Comparison of ENCODE assay signal across 9 mouse cellular contexts in genomic region chr5:43868711-43869600, GRCm38 (mm10). TPM values are rescaled to one million over a fixed set of nuclear protein-coding genes. Genes with fewer than 3 reads are reported as not detected.
A peak's percentile ranks its signal among the peaks of the same experiment; 100 is the strongest.
DNase-seq lines count a peak whose midpoint lies in the region; ATAC-seq and TF ChIP-seq lines count a peak whose summit lies in the region.
"Had no signal": no experiment of that assay in that cellular context is flagged by ENCODE, and none has a peak within 500 bp of the region (broad histone marks: within the 10 kb centered on the region; RNA-seq: fewer than 3 reads in every experiment).

No protein-coding gene starts in this region.

- peak; percentile 18 for DNase-seq in layer of hippocampus, adult 11-12 months (ENCODE audit: low spot score)
- no peak for DNase-seq in layer of hippocampus, adult 9-10 months (ENCODE audit: low spot score)
- DNase-seq in cerebellum, adult 9-11 months = peak; percentile 22
- peak; percentile 20 to 36 for DNase-seq in frontal cortex, postnatal 36 days (ENCODE audit: low spot score in 2 of 2)
- no peak for DNase-seq in limb, embryonic 14.5 days (ENCODE audit: low spot score)
- peak; percentile 28 to 70 for DNase-seq in spleen, postnatal 4 days (ENCODE audit: low spot score in 2 of 2)

- no peaks in the 10 kb centered on the region for H3K9me3 ChIP-seq in hindbrain, embryonic 16.5 days (ENCODE audit: control insufficient read depth, low read length)
- no peaks in the 10 kb centered on the region for H3K9me3 ChIP-seq in limb, embryonic 14.5 days (ENCODE audit: control insufficient read depth, low read length)
- no peaks in the 10 kb centered on the region for H3K9me3 ChIP-seq in midbrain, embryonic 13.5 days
- H3K9me3 ChIP-seq: G1E had no signal

- ATAC-seq in hindbrain, embryonic 16.5 days = 0 out of 2 replicates have a peak, but pooled peaks have one; percentile 34
- ATAC-seq in limb, embryonic 14.5 days (ENCODE audit: low FRiP score, low read depth) = peak; percentile 50
- peak; percentile 69 for ATAC-seq in midbrain, embryonic 13.5 days

- H3K4me2 ChIP-seq in hindbrain, embryonic 16.5 days (ENCODE audit: low read length) = peak overlapping the region; percentile 58
- H3K4me2 ChIP-seq in limb, embryonic 14.5 days (replicated peaks; ENCODE audit: low read depth, low read length, severe bottlenecking) = peak overlapping the region; percentile 75
- peak overlapping the region; percentile 63 for H3K4me2 ChIP-seq in midbrain, embryonic 13.5 days (replicated peaks)

- H3K36me3 ChIP-seq in hindbrain, embryonic 16.5 days (ENCODE audit: control insufficient read depth, insufficient read depth, low read length) = no peaks in the 10 kb centered on the region
- H3K36me3 ChIP-seq in limb, embryonic 14.5 days (ENCODE audit: control insufficient read depth, insufficient read depth, low read length) = no peaks in the 10 kb centered on the region
- H3K36me3 ChIP-seq in midbrain, embryonic 13.5 days = no peaks in the 10 kb centered on the region
- H3K36me3 ChIP-seq: G1E had no signal

- peaks cover 4% of the 10 kb centered on the region; the same call in 1 of the 2 replicates for H3K4me1 ChIP-seq in hindbrain, embryonic 16.5 days (ENCODE audit: control insufficient read depth, insufficient read depth, low read depth, low read length)
- H3K4me1 ChIP-seq in limb, embryonic 14.5 days (ENCODE audit: control insufficient read depth, insufficient read depth, low read length) = peaks cover 11% of the 10 kb centered on the region; the same call in 1 of the 2 replicates
- H3K4me1 ChIP-seq in midbrain, embryonic 13.5 days (replicated peaks) = peaks cover 11% of the 10 kb centered on the region

- no peak for TF ChIP-seq POLR2A in limb, embryonic 14.5 days (IDR thresholded peaks at IDR 0.05; ENCODE audit: borderline replicate concordance, extremely low read depth, insufficient read depth, insufficient read length)

- H3K27me3 ChIP-seq in hindbrain, embryonic 16.5 days (replicated peaks; ENCODE audit: control insufficient read depth, insufficient read depth, low read length) = no peaks in the 10 kb centered on the region; the same call in 1 of the 2 replicates
- H3K27me3 ChIP-seq in limb, embryonic 14.5 days (ENCODE audit: control insufficient read depth, insufficient read depth, low read length) = no peaks in the 10 kb centered on the region
- H3K27me3 ChIP-seq in midbrain, embryonic 13.5 days = peaks cover 7% of the 10 kb centered on the region; the same call in 1 of the 2 replicates

- 4% methylated on average over 28 of the region's 28 CpGs for WGBS in hindbrain, embryonic 16.5 days
- WGBS in limb, embryonic 14.5 days = 3% methylated on average over 28 of the region's 28 CpGs
- 6% methylated on average over 28 of the region's 28 CpGs for whole genome bisulfite sequencing in midbrain, embryonic 13.5 days

- H3K4me3 ChIP-seq in hindbrain, embryonic 16.5 days (ENCODE audit: low read length) = peak overlapping the region; percentile 31
- H3K4me3 ChIP-seq in limb, embryonic 14.5 days (replicated peaks; ENCODE audit: low read length) = peak overlapping the region; percentile 41
- H3K4me3 ChIP-seq in midbrain, embryonic 13.5 days (replicated peaks) = peak overlapping the region; percentile 33

- H3K9ac ChIP-seq in hindbrain, embryonic 16.5 days (ENCODE audit: low read depth, low read length) = peak overlapping the region; percentile 29; the same call in 1 of the 2 replicates
- H3K9ac ChIP-seq in limb, embryonic 14.5 days (ENCODE audit: low read depth, low read length, severe bottlenecking) = peak overlapping the region; percentile 61
- peak overlapping the region; percentile 56 for H3K9ac ChIP-seq in midbrain, embryonic 13.5 days (replicated peaks)

- H3K27ac ChIP-seq in hindbrain, embryonic 16.5 days (ENCODE audit: low read depth, low read length) = 0 out of 2 replicates have a peak overlapping the region, but pooled peaks have one; percentile 12
- H3K27ac ChIP-seq in limb, embryonic 14.5 days (replicated peaks; ENCODE audit: low read depth, low read length) = no peak overlapping the region
- H3K27ac ChIP-seq in midbrain, embryonic 13.5 days = no peak overlapping the region

RNA-seq across cellular contexts. Expression of gene Cd38, which starts 0.6 kb away (rescaled TPM):
- 2.8 and 3.0 TPM in 2 replicates for polyA plus RNA-seq in hindbrain, embryonic 16.5 days (2015; fragmentation: Nextera tagmentation; extraction: Ambion mirVana)
- polyA plus RNA-seq in limb, embryonic 14.5 days (2012; rRNA removed) = 5.3 and 6.5 TPM in 2 replicates
- 7.4 and 7.7 TPM in 2 replicates for polyA plus RNA-seq in limb, embryonic 14.5 days (2014; fragmentation: Nextera tagmentation; extraction: Ambion mirVana)
- polyA plus RNA-seq in midbrain, embryonic 13.5 days (2015; fragmentation: Nextera tagmentation; extraction: Ambion mirVana) = 2.8 TPM in 2 replicates
- polyA plus RNA-seq: G1E had no signal

RNA-seq across cellular contexts. Expression of gene Gm7879, which starts 44.0 kb away (rescaled TPM):
- polyA plus RNA-seq in hindbrain, embryonic 16.5 days (2015; fragmentation: Nextera tagmentation; extraction: Ambion mirVana) = not detected in 2 replicates
- 0.38 TPM in 2 replicates for polyA plus RNA-seq in limb, embryonic 14.5 days (2012; rRNA removed)
- polyA plus RNA-seq in limb, embryonic 14.5 days (2014; fragmentation: Nextera tagmentation; extraction: Ambion mirVana) = 0.70 TPM in 1 of 2 replicates, not detected in the other
- 0.50 TPM in 1 of 2 replicates, not detected in the other for polyA plus RNA-seq in midbrain, embryonic 13.5 days (2015; fragmentation: Nextera tagmentation; extraction: Ambion mirVana)
- polyA plus RNA-seq: G1E had no signal

RNA-seq across cellular contexts. Expression of gene Fbxl5, which starts 47.5 kb away (rescaled TPM):
- 79.3 and 82.2 TPM in 2 replicates for polyA plus RNA-seq in hindbrain, embryonic 16.5 days (2015; fragmentation: Nextera tagmentation; extraction: Ambion mirVana)
- 39.5 and 43.4 TPM in 2 replicates for polyA plus RNA-seq in limb, embryonic 14.5 days (2012; rRNA removed)
- polyA plus RNA-seq in limb, embryonic 14.5 days (2014; fragmentation: Nextera tagmentation; extraction: Ambion mirVana) = 58.7 and 64.1 TPM in 2 replicates
- polyA plus RNA-seq in midbrain, embryonic 13.5 days (2015; fragmentation: Nextera tagmentation; extraction: Ambion mirVana) = 62.5 and 70.9 TPM in 2 replicates

RNA-seq across cellular contexts. Expression of gene Bst1, which starts 50.3 kb away (rescaled TPM):
- not detected in 2 replicates for polyA plus RNA-seq in hindbrain, embryonic 16.5 days (2015; fragmentation: Nextera tagmentation; extraction: Ambion mirVana)
- 0.10 and 0.16 TPM in 2 replicates for polyA plus RNA-seq in limb, embryonic 14.5 days (2012; rRNA removed)
- polyA plus RNA-seq in limb, embryonic 14.5 days (2014; fragmentation: Nextera tagmentation; extraction: Ambion mirVana) = 0.12 TPM in 1 of 2 replicates, not detected in the other
- polyA plus RNA-seq in midbrain, embryonic 13.5 days (2015; fragmentation: Nextera tagmentation; extraction: Ambion mirVana) = not detected in 2 replicates
- polyA plus RNA-seq: G1E had no signal

Comparison
In these comparisons a context has a peak if more than half of its experiments do, and no peak if none do; other contexts are left out.
1. DNase-seq: peak in layer of hippocampus, adult 11-12 months (single experiment), cerebellum, adult 9-11 months (single experiment), frontal cortex, postnatal 36 days (2 of 2) and spleen, postnatal 4 days (2 of 2); none in layer of hippocampus, adult 9-10 months (single experiment) and limb, embryonic 14.5 days (single experiment).
2. Peak in every context shown above with its lines, with median percentiles within 50 percentile points of each other: ATAC-seq, H3K4me2 ChIP-seq, H3K4me3 ChIP-seq and H3K9ac ChIP-seq.